Mouse (Mus musculus): ENCODE data around the gene Zfp874b.

DNA sequence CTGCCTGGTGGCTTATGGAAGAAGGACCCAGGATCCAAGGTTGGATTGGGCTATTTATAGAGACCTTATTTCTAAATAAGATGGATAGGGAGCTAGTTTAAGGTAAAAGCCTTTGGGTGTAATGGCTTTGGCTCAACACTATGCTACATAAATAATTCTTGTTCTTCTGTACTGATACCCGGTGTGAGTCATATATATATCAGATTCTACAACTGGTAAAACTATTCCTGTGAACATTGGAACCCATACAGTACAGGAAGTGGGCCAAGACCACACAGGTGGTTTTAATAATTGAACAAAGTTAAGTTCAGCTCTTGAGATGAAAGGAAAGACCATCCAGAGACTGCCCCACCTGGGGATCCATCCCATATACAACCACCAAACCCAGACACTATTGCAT lies 16.9 kb upstream of the Zfp874b start:
- TF ChIP-seq CTCF (IDR thresholded peaks at IDR 0.05; ENCODE audit: low read depth, low read length) (no peak), POLR2A (IDR thresholded peaks at IDR 0.05; ENCODE audit: borderline replicate concordance, low read depth, low read length) (no peak)

All from bone marrow macrophage, adult 2 months (primary cell).